Mouse (Mus musculus) midbrain, embryonic 15.5 days (tissue): ENCODE data around the gene Hyal5. TPM values are rescaled to one million over a fixed set of nuclear protein-coding genes. Genes with fewer than 3 reads are reported as not detected.

Experiments used
- polyA plus RNA-seq: library from polyadenylated mRNA; unstranded; fragments of >200 nt; fragmentation: Nextera tagmentation; extraction: Ambion mirVana; gene quantifications from 2 replicates; pipeline ENCODE4 v1.2.1, GENCODE M21; 2015

Hyal5 gene
- polyA plus RNA-seq, 1 experiment from 2014 or later: not detected

Other genes starting within 250 kb of the Hyal5 start
- 65.6 and 69.7 TPM in 2 replicates for gene Wasl, start 193.0 kb upstream of the Hyal5 start, polyA plus RNA-seq
- gene Hyal6, start 124.8 kb upstream of the Hyal5 start, polyA plus RNA-seq: not detected in 2 replicates
- gene Hyal4, start 109.7 kb upstream of the Hyal5 start, polyA plus RNA-seq: not detected in 2 replicates
- not detected in 2 replicates for gene Spam1, start 66.8 kb upstream of the Hyal5 start, polyA plus RNA-seq
- gene Tmem229a, start 98.3 kb downstream of the Hyal5 start, polyA plus RNA-seq: 3.2 and 3.8 TPM in 2 replicates